Mouse (Mus musculus) cerebellum, postnatal 10 days (tissue): ENCODE data around the gene Lxn.
A peak's percentile ranks its signal among the peaks of the same experiment; 100 is the strongest.

ENCODE experiments used
- DNase-seq, 2 experiments: peaks; one replicate each; pipeline ENCODE4 v3.0.0; 2021; ENCODE audit warnings: mixed read lengths in 2 of 2

Lxn gene

GRCm38 (mm10) chr3:67463450-67464372, at the start of gene Lxn:
TSS of gene Lxn (minus strand) at chr3:67463926.
- DNase-seq, result peak; percentile 74 to 78

- peak; percentile 89 to 92 for DNase-seq
These were observed 49.1 kb upstream of the Lxn start for GRCm38 (mm10) chr3:67512807-67513206.

- no peak for DNase-seq
These were observed 44.6 kb upstream of the Lxn start for GRCm38 (mm10) chr3:67508216-67508892.

- no peak for DNase-seq
These were observed 41.6 kb upstream of the Lxn start for GRCm38 (mm10) chr3:67505286-67505685.

GRCm38 (mm10) chr3:67503878-67504277, 40.2 kb upstream of the Lxn start:
- DNase-seq, result no peak

- no peak for DNase-seq
These were observed 35.7 kb upstream of the Lxn start for GRCm38 (mm10) chr3:67499406-67499791.

- no peak for DNase-seq
These were observed 35.2 kb upstream of the Lxn start for GRCm38 (mm10) chr3:67498773-67499405.

- no peak for DNase-seq
These were observed 34.3 kb upstream of the Lxn start for GRCm38 (mm10) chr3:67497998-67498397.

- DNase-seq, result no peak
These were observed 32.6 kb upstream of the Lxn start for GRCm38 (mm10) chr3:67496310-67496709.

GRCm38 (mm10) chr3:67493132-67493531, 29.4 kb upstream of the Lxn start:
- DNase-seq, result no peak

GRCm38 (mm10) chr3:67492086-67492869, 28.6 kb upstream of the Lxn start:
- DNase-seq, result peak in 1 of 2 experiments; percentile 16

GRCm38 (mm10) chr3:67490156-67490555, 26.4 kb upstream of the Lxn start:
- no peak for DNase-seq

GRCm38 (mm10) chr3:67485233-67485632, 21.5 kb upstream of the Lxn start:
- no peak for DNase-seq

GRCm38 (mm10) chr3:67482400-67482799, 18.7 kb upstream of the Lxn start:
- no peak for DNase-seq

- peak; percentile 24 to 55 for DNase-seq
These were observed 16.1 kb upstream of the Lxn start for GRCm38 (mm10) chr3:67479806-67480205.

GRCm38 (mm10) chr3:67473438-67473837, 9.7 kb upstream of the Lxn start:
- no peak for DNase-seq

GRCm38 (mm10) chr3:67471408-67472127, 7.8 kb upstream of the Lxn start:
- no peak for DNase-seq

GRCm38 (mm10) chr3:67467281-67467680, 3.6 kb upstream of the Lxn start:
- DNase-seq, result peak; percentile 43 to 55

- peak; percentile 33 to 61 for DNase-seq
These were observed 2.9 kb upstream of the Lxn start for GRCm38 (mm10) chr3:67466576-67466975.

- DNase-seq, result peak; percentile 17 to 23
These were observed 725 bp downstream of the Lxn start for GRCm38 (mm10) chr3:67463001-67463400.

GRCm38 (mm10) chr3:67462578-67462977, 1.1 kb downstream of the Lxn start:
- DNase-seq, result peak; percentile 40 to 55

- DNase-seq, result no peak
These were observed 1.7 kb downstream of the Lxn start for GRCm38 (mm10) chr3:67462015-67462414.
